Mouse (Mus musculus): ENCODE measurements around the gene Prl2b1. TPM values are rescaled to one million over a fixed set of nuclear protein-coding genes. Genes with fewer than 3 reads are reported as not detected.

Prl2b1 gene
- not detected for total RNA-seq (2021)

DNA sequence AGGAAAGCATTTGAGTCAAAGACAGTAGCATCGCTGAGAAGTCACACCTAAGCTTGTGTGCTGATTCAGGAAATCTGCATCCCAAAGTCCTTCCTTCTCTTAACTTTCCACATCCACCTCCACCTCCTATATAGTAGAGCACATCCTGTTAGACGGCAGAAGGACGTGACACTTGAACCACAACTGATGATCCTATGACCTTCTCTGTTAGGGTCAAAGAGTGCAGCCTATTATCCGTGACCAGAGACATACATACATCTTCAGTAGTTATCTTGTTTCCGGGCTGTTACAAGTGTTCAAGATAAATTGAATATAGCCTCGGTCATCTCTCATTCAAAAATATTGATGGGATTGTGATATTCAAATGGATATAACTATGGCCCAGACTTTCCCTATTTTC lies at the start of gene Prl2b1:
Gene Prl2b1 (minus strand): TSS at position 101 of the 400 bp plus-strand sequence.
- DNase-seq (ENCODE audit: low spot score) = no peak
- intact Hi-C loops (cut with DNase I) = no loop called here

DNA sequence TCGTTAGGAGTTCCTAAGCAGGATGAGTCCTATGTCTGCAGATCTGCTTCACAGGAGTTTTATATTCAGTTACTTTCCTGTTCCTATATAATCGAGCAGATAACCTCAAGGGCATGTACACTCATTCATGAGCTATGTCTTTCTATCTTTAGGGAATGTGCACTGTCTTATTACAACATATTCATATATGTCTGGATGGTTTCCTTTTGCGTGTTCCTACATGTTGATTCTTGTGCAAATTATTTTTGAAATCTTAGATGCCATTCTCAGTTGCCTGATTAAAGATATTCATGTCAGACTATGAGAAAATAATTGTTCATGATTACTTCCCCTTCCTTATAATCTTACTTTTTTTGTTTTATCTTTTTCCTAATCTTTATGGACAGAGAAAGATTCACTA lies 47.9 kb upstream of the Prl2b1 start, which contains the start of gene Prl8a6:
Gene Prl8a6 (minus strand): TSS at position 101 of the 400 bp plus-strand sequence.
- intact Hi-C loops (cut with DNase I) = no loop called here
- no peak for DNase-seq (ENCODE audit: low spot score)

DNA sequence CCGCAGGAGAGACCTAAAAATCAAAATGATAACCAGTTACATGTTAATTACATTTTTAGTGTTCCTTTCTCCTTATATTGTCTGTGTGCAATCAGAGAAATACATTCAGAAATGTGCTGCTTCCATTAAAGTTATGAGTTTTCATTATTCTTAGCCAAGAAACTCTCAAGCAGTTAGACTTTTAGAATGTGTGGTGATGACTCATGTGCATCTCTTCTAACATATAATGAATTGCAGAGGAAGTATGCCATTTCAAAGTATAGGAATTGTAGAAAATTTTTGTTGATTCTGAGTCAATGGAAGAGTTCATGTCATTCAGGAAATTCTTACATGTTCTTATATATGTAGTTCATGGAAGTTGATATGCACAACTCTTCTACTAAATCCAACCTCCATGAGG lies 42.5 kb upstream of the Prl2b1 start:
- intact Hi-C loops (cut with DNase I) = no loop called here
- DNase-seq (ENCODE audit: low spot score) = no peak

DNA sequence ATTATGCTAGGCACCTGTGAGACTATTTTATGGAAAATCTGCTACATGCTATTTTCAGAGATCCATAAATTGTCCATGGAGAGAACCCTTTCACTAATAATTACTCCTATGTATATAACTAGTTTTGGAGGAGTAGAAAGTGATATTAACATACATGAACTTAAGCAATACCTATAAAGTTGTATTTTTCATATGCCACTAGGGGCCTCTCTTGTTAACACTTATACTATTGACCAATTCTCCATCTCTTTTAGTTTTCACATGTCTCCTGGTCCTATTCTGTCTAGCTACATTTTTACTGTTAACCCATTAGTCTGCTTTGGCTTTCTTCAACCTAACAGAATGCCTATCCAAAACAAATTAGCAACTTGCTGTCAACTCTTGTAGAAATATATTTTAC lies 23.0 kb upstream of the Prl2b1 start:
- DNase-seq (ENCODE audit: low spot score) = no peak
- intact Hi-C loops (cut with DNase I) = no loop called here

DNA sequence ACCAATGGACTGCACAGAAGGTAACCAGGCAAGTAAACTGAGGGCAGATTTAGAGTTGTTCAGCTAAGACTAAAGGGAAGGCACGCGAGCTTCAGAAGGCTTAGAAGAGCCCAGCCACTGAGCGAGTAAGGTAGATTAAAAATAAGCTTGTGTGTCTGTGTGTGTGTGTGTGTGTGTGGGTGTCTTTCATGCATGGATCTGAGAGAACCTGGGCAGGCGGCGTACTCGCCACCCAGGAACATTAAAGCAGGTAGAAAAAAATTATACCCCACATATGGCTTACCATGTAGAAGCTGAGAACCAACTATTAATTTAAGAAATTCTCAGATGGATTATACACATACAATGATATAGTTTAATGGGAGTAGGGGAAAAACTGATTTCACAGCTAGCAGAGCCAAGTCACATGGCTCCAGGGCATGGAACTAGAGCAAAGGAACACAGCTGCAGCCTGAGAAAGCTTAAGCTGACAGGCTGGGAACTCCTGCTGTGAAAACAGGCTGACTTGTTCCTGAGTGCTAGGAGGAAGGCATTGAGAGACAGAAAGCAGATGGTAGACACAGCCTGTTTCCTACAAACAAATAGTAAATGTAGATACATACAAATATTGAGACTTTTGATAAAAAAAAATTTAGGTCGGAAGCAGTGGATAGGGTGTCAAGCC lies 8.5 kb upstream of the Prl2b1 start:
- no peak for DNase-seq (ENCODE audit: low spot score)
- intact Hi-C loops (cut with DNase I) = no loop called here

DNA sequence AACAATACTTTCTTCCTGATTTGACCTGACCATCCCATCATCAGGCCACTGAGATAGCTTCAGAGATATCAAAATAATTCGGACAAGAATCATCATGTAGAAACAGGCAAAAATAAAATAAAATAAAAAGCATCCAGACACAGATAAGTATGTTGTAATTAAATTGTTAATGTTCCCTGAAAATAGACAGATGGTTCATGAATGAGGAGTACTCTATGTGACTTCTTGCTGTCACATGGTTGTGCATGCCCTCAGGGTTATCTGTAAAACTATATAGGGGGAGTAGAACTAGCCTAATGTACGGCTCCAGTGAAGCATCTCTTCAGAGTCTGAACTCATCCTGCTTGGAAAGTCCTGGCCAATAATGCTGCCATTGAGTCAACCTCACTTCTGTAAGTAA lies 45.3 kb downstream of the Prl2b1 start, which contains the start of gene Prl8a2:
Gene Prl8a2 (plus strand): TSS at position 301 of the 400 bp plus-strand sequence.
- DNase-seq (ENCODE audit: low spot score) = no peak
- intact Hi-C loops (cut with DNase I) = no loop called here

DNA sequence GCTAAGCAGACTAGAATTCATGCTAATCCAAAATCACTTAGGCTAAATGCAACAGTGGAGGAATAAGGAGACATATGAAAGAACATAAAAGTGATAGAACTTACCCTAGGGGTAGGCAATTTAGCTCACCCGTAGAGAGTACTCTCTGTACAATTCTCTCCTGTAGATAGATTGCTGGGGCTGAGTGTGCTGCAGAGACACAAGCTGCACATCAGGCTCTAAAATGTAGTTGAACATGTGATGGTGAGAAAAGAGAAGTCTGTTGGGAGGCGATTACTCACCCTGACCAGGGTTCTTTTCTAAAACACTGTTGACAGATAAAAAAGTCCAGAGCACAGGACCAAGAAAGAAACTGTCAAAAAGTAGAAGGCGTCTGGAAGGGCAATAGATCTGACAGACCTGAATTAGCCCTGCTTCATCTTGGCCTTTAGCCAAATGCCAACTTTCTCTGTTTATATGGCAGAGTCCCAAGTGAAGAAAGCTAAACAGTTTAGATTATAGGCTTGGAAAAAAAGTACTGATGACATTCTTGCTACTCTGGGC lies 47.8 kb downstream of the Prl2b1 start:
- intact Hi-C loops (cut with DNase I) = no loop called here
- DNase-seq (ENCODE audit: low spot score) = no peak

DNA sequence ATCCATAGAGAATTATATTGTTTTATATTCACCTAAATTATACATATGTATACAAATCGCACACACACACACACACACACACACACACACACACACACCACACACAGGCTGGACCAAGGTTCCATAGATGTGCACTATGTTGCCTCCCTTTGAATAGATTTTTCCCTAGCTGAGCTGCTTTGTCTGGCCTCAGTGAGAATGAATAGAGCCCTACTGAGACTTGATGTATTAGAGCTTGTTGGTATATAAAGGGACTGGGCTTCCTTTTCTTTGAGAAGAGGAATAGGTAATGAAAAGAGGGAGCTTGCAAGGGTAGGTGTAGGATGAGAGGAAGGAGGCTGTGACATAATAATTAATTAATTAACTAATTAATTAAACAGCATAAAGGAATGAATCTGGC lies 55.7 kb downstream of the Prl2b1 start:
- no peak for DNase-seq (ENCODE audit: low spot score)
- intact Hi-C loops (cut with DNase I) = no loop called here

Other genes with a start within 250 kb of the Prl2b1 start
- not detected for gene Prl3d3, start 234.1 kb downstream of the Prl2b1 start, total RNA-seq (2021)
- gene Prl3c1, start 194.2 kb downstream of the Prl2b1 start, total RNA-seq (2021) = not detected
- not detected for gene Prl3b1, start 149.0 kb downstream of the Prl2b1 start, total RNA-seq (2021)
- not detected for gene Prl3a1, start 131.4 kb downstream of the Prl2b1 start, total RNA-seq (2021)
- not detected for gene Prl6a1, start 78.2 kb downstream of the Prl2b1 start, total RNA-seq (2021)
- not detected for gene Prl8a2, start 45.2 kb downstream of the Prl2b1 start, total RNA-seq (2021)
- not detected for gene Prl8a6, start 47.8 kb upstream of the Prl2b1 start, total RNA-seq (2021)
- gene Prl8a8, start 122.4 kb upstream of the Prl2b1 start, total RNA-seq (2021) = not detected
- gene Prl8a9, start 173.8 kb upstream of the Prl2b1 start, total RNA-seq (2021) = not detected
- not detected for gene Prl8a1, start 191.3 kb upstream of the Prl2b1 start, total RNA-seq (2021)
- not detected for gene Prl7b1, start 219.7 kb upstream of the Prl2b1 start, total RNA-seq (2021)